Comparison of ENCODE assay signal across 23 mouse cellular contexts in the genomic region with DNA sequence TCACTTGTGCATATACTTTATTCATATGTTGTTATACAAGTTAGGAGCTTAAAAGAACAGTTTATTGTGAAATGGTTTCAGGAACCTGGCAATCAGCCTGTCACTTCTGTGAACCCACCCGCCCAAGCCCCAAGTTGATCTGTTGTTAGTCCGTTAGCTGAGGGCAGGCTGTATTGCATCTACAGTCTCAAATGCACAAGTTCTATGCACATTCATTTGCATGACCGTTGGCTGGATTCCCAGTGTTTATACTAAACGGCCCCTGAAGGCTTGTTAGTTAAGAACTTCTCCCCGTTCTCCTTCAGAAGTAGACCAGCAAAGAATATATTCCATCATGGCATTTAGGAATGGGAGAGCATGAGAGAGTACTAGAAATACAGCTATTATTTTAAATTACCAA.
DNase-seq lines count a peak whose midpoint lies in the region; ATAC-seq and TF ChIP-seq lines count a peak whose summit lies in the region.
"Had no signal": no experiment of that assay in that cellular context is flagged by ENCODE, and none has a peak within 500 bp of the region (broad histone marks: within the 10 kb centered on the region; RNA-seq: fewer than 3 reads in every experiment).

No protein-coding gene starts in this region.

- H3K36me3 ChIP-seq in forebrain, embryonic 13.5 days (ENCODE audit: poor library complexity, severe bottlenecking), result no peaks in the 10 kb centered on the region
- no peaks in the 10 kb centered on the region for H3K36me3 ChIP-seq in forebrain, postnatal 0 days (ENCODE audit: insufficient read depth)
- no peaks in the 10 kb centered on the region for H3K36me3 ChIP-seq in kidney, embryonic 16.5 days (ENCODE audit: insufficient read depth, low read length)
- H3K36me3 ChIP-seq: hindbrain, embryonic 12.5 days; liver, embryonic 15.5 days; midbrain, embryonic 12.5 days; neural tube, embryonic 12.5 days had no signal

- no peak for TF ChIP-seq CTCF in forebrain, postnatal 0 days (IDR thresholded peaks at IDR 0.05; ENCODE audit: low read depth)

- no peaks in the 10 kb centered on the region for H3K27me3 ChIP-seq in forebrain, embryonic 13.5 days
- H3K27me3 ChIP-seq in forebrain, postnatal 0 days (ENCODE audit: insufficient read depth, low read length), result no peaks in the 10 kb centered on the region
- no peaks in the 10 kb centered on the region for H3K27me3 ChIP-seq in kidney, embryonic 16.5 days (ENCODE audit: insufficient read depth, low read length)
- H3K27me3 ChIP-seq: hindbrain, embryonic 12.5 days; liver, embryonic 15.5 days; midbrain, embryonic 12.5 days; neural tube, embryonic 12.5 days had no signal

- no peak overlapping the region for H3K9ac ChIP-seq in forebrain, embryonic 13.5 days
- H3K9ac ChIP-seq in forebrain, postnatal 0 days, result no peak overlapping the region
- no peak overlapping the region for H3K9ac ChIP-seq in kidney, embryonic 16.5 days (replicated peaks; ENCODE audit: low read length)
- H3K9ac ChIP-seq: hindbrain, embryonic 12.5 days; liver, embryonic 15.5 days; midbrain, embryonic 12.5 days; neural tube, embryonic 12.5 days had no signal

- H3K4me1 ChIP-seq in forebrain, embryonic 13.5 days, result no peaks in the 10 kb centered on the region
- no peaks in the 10 kb centered on the region for H3K4me1 ChIP-seq in forebrain, postnatal 0 days (ENCODE audit: insufficient read depth)
- H3K4me1 ChIP-seq in kidney, embryonic 16.5 days (ENCODE audit: insufficient read depth, low read length), result no peaks in the 10 kb centered on the region
- H3K4me1 ChIP-seq: hindbrain, embryonic 12.5 days; liver, embryonic 15.5 days; midbrain, embryonic 12.5 days; neural tube, embryonic 12.5 days had no signal

- H3K27ac ChIP-seq in forebrain, embryonic 13.5 days, result no peak overlapping the region
- H3K27ac ChIP-seq in forebrain, postnatal 0 days (ENCODE audit: low read depth, low read length), result no peak overlapping the region
- H3K27ac ChIP-seq in kidney, embryonic 16.5 days (ENCODE audit: low read length), result no peak overlapping the region
- H3K27ac ChIP-seq: hindbrain, embryonic 12.5 days; liver, embryonic 15.5 days; midbrain, embryonic 12.5 days; neural tube, embryonic 12.5 days had no signal

- peak; percentile 71 for ATAC-seq in forebrain, embryonic 13.5 days
- ATAC-seq in forebrain, postnatal 0 days, result no peak
- ATAC-seq in kidney, embryonic 16.5 days (ENCODE audit: low FRiP score, low TSS enrichment), result no peak
- ATAC-seq in megakaryocyte progenitor cell, adult 5-6 weeks (replicated peaks; ENCODE audit: poor library complexity), result no peak
- ATAC-seq: inflammation-experienced regulatory T-cells, adult 6 months; lung, postnatal 0 days had no signal

- no peak overlapping the region for H3K4me2 ChIP-seq in forebrain, embryonic 13.5 days
- no peak overlapping the region for H3K4me2 ChIP-seq in forebrain, postnatal 0 days (ENCODE audit: low read depth)
- H3K4me2 ChIP-seq in kidney, embryonic 16.5 days (replicated peaks; ENCODE audit: low read depth, low read length), result no peak overlapping the region
- H3K4me2 ChIP-seq: hindbrain, embryonic 12.5 days; liver, embryonic 15.5 days; midbrain, embryonic 12.5 days; neural tube, embryonic 12.5 days had no signal

- DNase-seq in forebrain, postnatal 0 days, result no peak
- peak; percentile 5 for DNase-seq in kidney, adult 18-20 months
- DNase-seq in ZHBTc4 (ENCODE audit: low read depth, low spot score), result peak; percentile 1
- DNase-seq in kidney, postnatal 10 days, result peak; percentile 15
- DNase-seq in adrenal gland, postnatal 25 days, result no peak
- DNase-seq: adrenal gland, postnatal 14 days; cerebellum, adult 11 months; cerebellum, adult 9-11 months; gastrocnemius, postnatal 36 days; layer of hippocampus, adult 9-11 months; liver; retina, postnatal 1 day; right cerebral cortex, postnatal 25 days; spleen, adult 18-20 months had no signal

- WGBS in forebrain, embryonic 13.5 days, result 47% methylated on average over 5 of the region's 5 CpGs
- 26% methylated on average over 5 of the region's 5 CpGs for WGBS in forebrain, postnatal 0 days
- WGBS in kidney, embryonic 16.5 days, result 56% methylated on average over 5 of the region's 5 CpGs

- H3K9me3 ChIP-seq in forebrain, embryonic 13.5 days (replicated peaks), result no peaks in the 10 kb centered on the region
- H3K9me3 ChIP-seq in forebrain, postnatal 0 days (ENCODE audit: low read length), result no peaks in the 10 kb centered on the region
- H3K9me3 ChIP-seq in kidney, embryonic 16.5 days (ENCODE audit: low read length), result no peaks in the 10 kb centered on the region
- H3K9me3 ChIP-seq: hindbrain, embryonic 12.5 days; liver, embryonic 15.5 days; midbrain, embryonic 12.5 days; neural tube, embryonic 12.5 days had no signal

- H3K4me3 ChIP-seq in forebrain, embryonic 13.5 days, result no peak overlapping the region
- no peak overlapping the region for H3K4me3 ChIP-seq in forebrain, postnatal 0 days (ENCODE audit: low read depth, low read length)
- H3K4me3 ChIP-seq in kidney, embryonic 16.5 days (ENCODE audit: low read length), result no peak overlapping the region
- H3K4me3 ChIP-seq: hindbrain, embryonic 12.5 days; liver, embryonic 15.5 days; midbrain, embryonic 12.5 days; neural tube, embryonic 12.5 days had no signal

Comparison
In these comparisons a context has a peak if more than half of its experiments do, and no peak if none do; other contexts are left out.
1. DNase-seq: peak in kidney, adult 18-20 months (single experiment), ZHBTc4 (single experiment) and kidney, postnatal 10 days (single experiment); none in forebrain, postnatal 0 days (single experiment) and adrenal gland, postnatal 25 days (single experiment).